Mouse (Mus musculus) kidney, adult 11 months (tissue): Measurements from ENCODE around the gene Atp6v1g3.

ENCODE experiments used
- DNase-seq: peaks from one replicate; pipeline ENCODE4 v3.0.0; 2022

Atp6v1g3 gene

GRCm38 (mm10) chr1:138289455-138290425 lies 16.2 kb downstream of the Atp6v1g3 start:
- DNase-seq, result no peak

- no peak for DNase-seq
These were observed 17.9 kb downstream of the Atp6v1g3 start for GRCm38 (mm10) chr1:138291463-138291862.

GRCm38 (mm10) chr1:138294487-138294886 lies 20.9 kb downstream of the Atp6v1g3 start:
- no peak for DNase-seq

- DNase-seq, result no peak
These were observed 24.6 kb downstream of the Atp6v1g3 start for GRCm38 (mm10) chr1:138298156-138298555.

GRCm38 (mm10) chr1:138299576-138299975 lies 26.0 kb downstream of the Atp6v1g3 start:
- DNase-seq, result no peak

GRCm38 (mm10) chr1:138301920-138302319 lies 28.4 kb downstream of the Atp6v1g3 start:
- no peak for DNase-seq

- no peak for DNase-seq
These were observed 29.2 kb downstream of the Atp6v1g3 start for GRCm38 (mm10) chr1:138302756-138303155.

GRCm38 (mm10) chr1:138303296-138303695 lies 29.8 kb downstream of the Atp6v1g3 start:
- DNase-seq, result no peak

GRCm38 (mm10) chr1:138304141-138304915 lies 30.8 kb downstream of the Atp6v1g3 start:
- no peak for DNase-seq

GRCm38 (mm10) chr1:138322657-138323056 lies 49.1 kb downstream of the Atp6v1g3 start:
- peak; percentile 21 for DNase-seq

- no peak for DNase-seq
These were observed 49.6 kb downstream of the Atp6v1g3 start for GRCm38 (mm10) chr1:138323076-138323630.

- peak; percentile 59 for DNase-seq
These were observed 52.6 kb downstream of the Atp6v1g3 start for GRCm38 (mm10) chr1:138326091-138326490.

- no peak for DNase-seq
These were observed 53.0 kb downstream of the Atp6v1g3 start for GRCm38 (mm10) chr1:138326566-138326965.

- DNase-seq, result no peak
These were observed 54.1 kb downstream of the Atp6v1g3 start for GRCm38 (mm10) chr1:138327466-138328245.

- no peak for DNase-seq
These were observed 54.8 kb downstream of the Atp6v1g3 start for GRCm38 (mm10) chr1:138328320-138328719.

GRCm38 (mm10) chr1:138330556-138330955 lies 57.0 kb downstream of the Atp6v1g3 start:
- no peak for DNase-seq

GRCm38 (mm10) chr1:138331596-138331995 lies 58.1 kb downstream of the Atp6v1g3 start:
- DNase-seq, result no peak

- DNase-seq, result no peak
These were observed 61.2 kb downstream of the Atp6v1g3 start for GRCm38 (mm10) chr1:138334701-138335100.

- DNase-seq, result no peak
These were observed 63.9 kb downstream of the Atp6v1g3 start for GRCm38 (mm10) chr1:138337417-138337816.
